Mouse (Mus musculus): ENCODE measurements around the gene Tgfb2.
A peak's percentile ranks its signal among the peaks of the same experiment; 100 is the strongest.

The Tgfb2 gene

DNA sequence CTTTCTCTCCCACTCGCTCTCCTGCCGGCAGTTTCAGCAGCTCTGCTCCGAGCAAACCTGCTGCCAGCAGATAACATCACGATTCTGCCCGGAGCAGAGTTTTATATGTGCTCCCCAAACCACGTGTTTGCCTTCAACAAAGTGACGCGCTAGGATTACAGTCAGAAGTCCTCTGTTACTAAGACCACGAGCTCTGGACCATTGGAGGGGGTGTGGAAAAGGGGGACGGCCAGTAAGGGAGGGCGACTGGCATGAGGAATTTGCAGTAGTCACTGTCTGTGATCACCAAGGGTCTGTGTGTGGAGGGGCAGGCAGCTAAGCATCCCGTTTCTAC is at the start of gene Tgfb2:
Gene Tgfb2 (minus strand): TSS at position 75 of the 334 bp plus-strand sequence.
- peaks cover 18% of the 10 kb centered on the region for H3K4me1 ChIP-seq (replicated peaks; ENCODE audit: low read depth, low read length)
- peaks cover 15% of the 10 kb centered on the region for H3K9me3 ChIP-seq (ENCODE audit: low read length)
- TF ChIP-seq POU5F1 (IDR thresholded peaks at IDR 0.05; ENCODE audit: borderline replicate concordance, low read length) (no peak), CTCF (conservative IDR thresholded peaks at IDR 0.05; ENCODE audit: low read length) (no peak), NANOG (IDR thresholded peaks at IDR 0.05; ENCODE audit: borderline replicate concordance, low read length) (no peak)
- peaks cover 59% of the 10 kb centered on the region for H3K27me3 ChIP-seq (ENCODE audit: insufficient read depth, low read length)
- H3K36me3 ChIP-seq (ENCODE audit: insufficient read depth, low read length) = no peaks in the 10 kb centered on the region
- H3K4me3 ChIP-seq (replicated peaks; ENCODE audit: low read length) = peak within 1 kb of the TSS; percentile 80

DNA sequence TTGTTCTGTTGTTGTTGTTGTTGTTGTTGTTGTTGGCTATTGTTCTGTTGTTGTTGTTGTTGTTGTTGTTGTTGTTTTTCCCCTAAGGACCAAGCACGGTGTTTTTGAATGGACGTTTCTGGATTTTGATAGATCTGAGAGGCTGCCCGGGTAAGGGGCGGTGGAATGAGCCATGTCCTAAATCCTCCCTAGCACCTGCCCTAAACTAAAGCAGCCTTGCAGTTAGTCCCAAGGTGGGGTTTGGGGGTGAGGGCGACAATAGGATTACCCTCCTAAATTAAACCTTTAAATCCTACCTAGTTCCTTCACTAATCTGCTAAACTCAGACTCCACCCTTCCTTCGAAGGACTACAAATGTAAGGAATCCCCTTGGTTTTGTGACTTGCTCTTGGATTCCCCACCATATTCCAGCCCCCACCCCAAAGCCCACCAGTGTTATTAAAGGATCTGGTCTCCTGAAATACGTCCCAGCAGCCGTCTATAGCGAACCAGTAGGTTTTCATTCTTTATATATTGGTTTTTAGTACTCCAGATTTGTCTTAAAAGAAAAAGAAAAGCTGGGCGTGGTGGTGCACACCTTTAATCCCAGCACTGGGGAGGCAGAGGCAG is 44.0 kb upstream of the Tgfb2 start:
- Histone ChIP-seq H3K4me1 (replicated peaks; ENCODE audit: low read depth, low read length) (peaks cover 44% of the 10 kb centered on the region), H3K27me3 (ENCODE audit: insufficient read depth, low read length) (no peaks in the 10 kb centered on the region), H3K9me3 (ENCODE audit: low read length) (no peaks in the 10 kb centered on the region), H3K4me3 (replicated peaks; ENCODE audit: low read length) (peak overlapping the region; percentile 98), H3K36me3 (ENCODE audit: insufficient read depth, low read length) (peaks cover 23% of the 10 kb centered on the region)
- no peak for TF ChIP-seq CTCF (conservative IDR thresholded peaks at IDR 0.05; ENCODE audit: low read length)
- no peak for TF ChIP-seq NANOG (IDR thresholded peaks at IDR 0.05; ENCODE audit: borderline replicate concordance, low read length)
- TF ChIP-seq POU5F1 (IDR thresholded peaks at IDR 0.05; ENCODE audit: borderline replicate concordance, low read length) = no peak

DNA sequence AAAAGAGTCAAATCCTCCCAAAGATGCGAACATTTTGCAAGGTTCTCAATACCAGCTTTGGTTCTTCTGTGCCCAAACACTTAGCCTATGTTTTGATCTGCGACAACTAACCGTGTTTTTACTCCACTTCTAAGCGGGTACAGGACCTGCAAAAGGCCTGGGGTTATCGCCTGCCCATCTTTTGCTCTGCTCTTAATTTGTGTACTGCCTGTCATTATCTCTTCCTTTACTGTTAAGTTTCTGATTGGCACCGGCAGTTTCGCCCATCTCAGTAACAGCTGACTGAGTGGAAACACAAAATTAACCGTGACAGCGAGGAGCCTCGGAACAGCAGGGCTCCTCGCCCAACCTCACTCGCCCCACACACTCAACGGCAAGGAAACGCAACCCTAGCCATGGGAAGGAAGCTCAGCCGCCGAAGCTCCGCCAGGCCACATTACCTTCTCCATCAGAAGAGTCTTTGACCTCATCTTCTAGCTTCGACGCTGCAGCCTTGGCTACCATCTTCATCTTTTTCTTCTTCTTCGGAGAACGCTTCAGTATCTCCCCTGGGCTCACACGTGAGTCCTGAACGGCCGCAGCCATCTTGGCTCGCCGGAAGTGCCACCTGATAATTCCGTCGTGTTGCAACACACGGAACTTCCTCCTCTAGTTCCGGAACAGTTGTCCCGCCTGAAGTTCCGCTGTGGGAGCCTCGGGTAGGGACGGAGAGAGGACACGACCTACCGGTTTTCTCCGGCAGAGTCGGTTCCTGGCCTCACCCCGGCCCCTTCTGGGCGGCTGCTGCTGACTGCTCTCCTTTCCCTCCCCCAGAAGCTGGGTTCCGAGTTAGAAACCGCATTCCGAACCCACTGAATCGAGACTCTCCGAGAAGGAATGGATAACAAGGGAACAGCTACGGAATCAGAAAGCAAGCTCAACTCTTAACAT is 43.2 kb upstream of the Tgfb2 start, which contains the start of gene Rrp15:
Gene Rrp15 (minus strand): TSS at position 635 of the 930 bp plus-strand sequence.
- Histone ChIP-seq H3K9me3 (ENCODE audit: low read length) (no peaks in the 10 kb centered on the region), H3K4me1 (replicated peaks; ENCODE audit: low read depth, low read length) (peaks cover 48% of the 10 kb centered on the region), H3K27me3 (ENCODE audit: insufficient read depth, low read length) (no peaks in the 10 kb centered on the region), H3K36me3 (ENCODE audit: insufficient read depth, low read length) (peaks cover 30% of the 10 kb centered on the region), H3K4me3 (replicated peaks; ENCODE audit: low read length) (peak within 1 kb of the TSS; percentile 98)
- TF ChIP-seq NANOG (IDR thresholded peaks at IDR 0.05; ENCODE audit: borderline replicate concordance, low read length) (no peak), CTCF (conservative IDR thresholded peaks at IDR 0.05; ENCODE audit: low read length) (no peak), POU5F1 (IDR thresholded peaks at IDR 0.05; ENCODE audit: borderline replicate concordance, low read length) (peak; percentile 35; the same call in 1 of the 2 replicates)

DNA sequence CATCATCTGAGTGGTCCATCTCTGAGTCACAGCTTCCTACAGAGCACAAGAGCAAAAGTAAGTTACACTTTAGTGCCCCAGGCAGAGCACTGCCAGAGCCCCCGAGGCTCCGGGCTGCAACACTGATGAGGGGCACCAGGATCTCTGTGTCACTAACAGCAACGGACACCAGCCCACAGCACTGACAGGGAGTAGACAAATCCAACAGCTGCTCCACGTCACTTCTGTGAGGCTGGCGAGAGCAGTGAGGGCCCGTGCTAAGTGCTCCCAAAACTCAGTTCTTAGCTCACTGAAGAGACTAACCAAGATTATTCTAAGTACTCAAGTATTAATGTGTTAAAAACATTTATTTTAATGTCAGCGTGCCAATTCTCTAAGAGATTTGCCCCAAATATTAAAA is 34.0 kb upstream of the Tgfb2 start:
- Histone ChIP-seq H3K4me3 (replicated peaks; ENCODE audit: low read length) (no peak overlapping the region), H3K4me1 (replicated peaks; ENCODE audit: low read depth, low read length) (peaks cover 84% of the 10 kb centered on the region), H3K27me3 (ENCODE audit: insufficient read depth, low read length) (no peaks in the 10 kb centered on the region), H3K36me3 (ENCODE audit: insufficient read depth, low read length) (peaks cover 63% of the 10 kb centered on the region), H3K9me3 (ENCODE audit: low read length) (no peaks in the 10 kb centered on the region)
- TF ChIP-seq NANOG (IDR thresholded peaks at IDR 0.05; ENCODE audit: borderline replicate concordance, low read length) = no peak
- TF ChIP-seq POU5F1 (IDR thresholded peaks at IDR 0.05; ENCODE audit: borderline replicate concordance, low read length) = no peak
- TF ChIP-seq CTCF (conservative IDR thresholded peaks at IDR 0.05; ENCODE audit: low read length) = no peak

DNA sequence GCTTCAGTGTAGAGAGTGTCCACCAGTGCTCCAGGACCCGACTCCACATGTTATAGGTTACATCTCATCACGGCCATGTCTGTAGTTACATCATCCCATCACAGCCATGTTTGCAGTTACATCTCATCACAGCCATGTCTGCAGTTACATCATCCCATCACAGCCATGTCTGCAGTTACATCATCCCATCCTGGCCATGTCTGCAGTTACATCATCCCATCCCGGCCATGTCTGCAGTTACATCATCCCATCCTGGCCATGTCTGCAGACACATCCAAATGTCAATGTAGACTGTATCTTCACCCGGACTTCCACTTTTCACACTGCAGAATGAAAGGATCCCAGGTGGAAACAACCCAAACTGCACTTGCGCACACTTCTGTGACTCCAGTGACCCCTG is 29.7 kb upstream of the Tgfb2 start:
- Histone ChIP-seq H3K9me3 (ENCODE audit: low read length) (no peaks in the 10 kb centered on the region), H3K36me3 (ENCODE audit: insufficient read depth, low read length) (peaks cover 72% of the 10 kb centered on the region), H3K4me1 (replicated peaks; ENCODE audit: low read depth, low read length) (peaks cover 59% of the 10 kb centered on the region), H3K4me3 (replicated peaks; ENCODE audit: low read length) (no peak overlapping the region), H3K27me3 (ENCODE audit: insufficient read depth, low read length) (no peaks in the 10 kb centered on the region)
- TF ChIP-seq CTCF (conservative IDR thresholded peaks at IDR 0.05; ENCODE audit: low read length) (no peak), NANOG (IDR thresholded peaks at IDR 0.05; ENCODE audit: borderline replicate concordance, low read length) (no peak), POU5F1 (IDR thresholded peaks at IDR 0.05; ENCODE audit: borderline replicate concordance, low read length) (no peak)

GRCm38 (mm10) chr1:186733052-186733451 is 27.3 kb upstream of the Tgfb2 start:
- no peaks in the 10 kb centered on the region for H3K9me3 ChIP-seq (ENCODE audit: low read length)
- TF ChIP-seq CTCF (conservative IDR thresholded peaks at IDR 0.05; ENCODE audit: low read length) = no peak
- TF ChIP-seq POU5F1 (IDR thresholded peaks at IDR 0.05; ENCODE audit: borderline replicate concordance, low read length) = no peak
- TF ChIP-seq NANOG (IDR thresholded peaks at IDR 0.05; ENCODE audit: borderline replicate concordance, low read length) = no peak
- H3K36me3 ChIP-seq (ENCODE audit: insufficient read depth, low read length) = peaks cover 67% of the 10 kb centered on the region

DNA sequence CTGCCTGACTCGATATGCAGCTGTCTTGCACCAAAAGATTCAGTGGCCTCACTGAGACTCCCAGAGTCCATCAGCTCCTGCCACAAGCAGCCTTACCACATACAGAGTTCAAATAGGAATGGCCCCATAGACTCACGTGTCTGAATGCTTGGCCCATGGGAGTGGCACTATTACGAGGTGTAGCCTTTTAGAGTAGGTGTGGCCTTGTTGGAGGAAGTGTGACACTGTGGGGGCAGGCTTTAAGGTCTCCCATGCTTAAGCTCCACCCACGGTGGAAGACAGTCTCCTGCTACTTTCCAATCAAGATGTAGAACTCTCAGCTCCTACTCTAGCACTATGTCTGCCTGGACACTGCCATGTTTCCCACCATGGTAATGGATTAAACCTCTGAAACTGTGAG is 23.0 kb upstream of the Tgfb2 start:
- H3K9me3 ChIP-seq (ENCODE audit: low read length) = no peaks in the 10 kb centered on the region
- no peaks in the 10 kb centered on the region for H3K27me3 ChIP-seq (ENCODE audit: insufficient read depth, low read length)
- H3K4me1 ChIP-seq (replicated peaks; ENCODE audit: low read depth, low read length) = peaks cover 41% of the 10 kb centered on the region
- no peak overlapping the region for H3K4me3 ChIP-seq (replicated peaks; ENCODE audit: low read length)
- peaks cover 57% of the 10 kb centered on the region for H3K36me3 ChIP-seq (ENCODE audit: insufficient read depth, low read length)
- TF ChIP-seq POU5F1 (IDR thresholded peaks at IDR 0.05; ENCODE audit: borderline replicate concordance, low read length) (no peak), NANOG (IDR thresholded peaks at IDR 0.05; ENCODE audit: borderline replicate concordance, low read length) (no peak), CTCF (conservative IDR thresholded peaks at IDR 0.05; ENCODE audit: low read length) (no peak)

More at GRCm38 (mm10) chr1:186733052-186733451, 27.3 kb upstream of the Tgfb2 start:
- peaks cover 55% of the 10 kb centered on the region for H3K4me1 ChIP-seq (replicated peaks; ENCODE audit: low read depth, low read length)
- no peaks in the 10 kb centered on the region for H3K27me3 ChIP-seq (ENCODE audit: insufficient read depth, low read length)
- no peak overlapping the region for H3K4me3 ChIP-seq (replicated peaks; ENCODE audit: low read length)

GRCm38 (mm10) chr1:186726117-186726516 is 20.3 kb upstream of the Tgfb2 start:
- H3K9me3 ChIP-seq (ENCODE audit: low read length) = no peaks in the 10 kb centered on the region
- TF ChIP-seq POU5F1 (IDR thresholded peaks at IDR 0.05; ENCODE audit: borderline replicate concordance, low read length) = no peak
- no peaks in the 10 kb centered on the region for H3K27me3 ChIP-seq (ENCODE audit: insufficient read depth, low read length)
- peaks cover 61% of the 10 kb centered on the region for H3K4me1 ChIP-seq (replicated peaks; ENCODE audit: low read depth, low read length)
- peaks cover 58% of the 10 kb centered on the region for H3K36me3 ChIP-seq (ENCODE audit: insufficient read depth, low read length)
- no peak overlapping the region for H3K4me3 ChIP-seq (replicated peaks; ENCODE audit: low read length)
